Mouse (Mus musculus) heart, postnatal 0 days (tissue): ENCODE measurements around the gene Fermt1.

Experiments
- CTCF ChIP-seq: IDR thresholded peaks from 2 replicates; pipeline ENCODE4 v1.5.1; 2016; ENCODE audit warnings: antibody characterized with exemption, control low read depth, low read depth
- EP300 ChIP-seq: IDR thresholded peaks from 2 replicates; pipeline ENCODE4 v1.6.1; 2016; ENCODE audit warnings: antibody characterized with exemption, low read depth

DNA sequence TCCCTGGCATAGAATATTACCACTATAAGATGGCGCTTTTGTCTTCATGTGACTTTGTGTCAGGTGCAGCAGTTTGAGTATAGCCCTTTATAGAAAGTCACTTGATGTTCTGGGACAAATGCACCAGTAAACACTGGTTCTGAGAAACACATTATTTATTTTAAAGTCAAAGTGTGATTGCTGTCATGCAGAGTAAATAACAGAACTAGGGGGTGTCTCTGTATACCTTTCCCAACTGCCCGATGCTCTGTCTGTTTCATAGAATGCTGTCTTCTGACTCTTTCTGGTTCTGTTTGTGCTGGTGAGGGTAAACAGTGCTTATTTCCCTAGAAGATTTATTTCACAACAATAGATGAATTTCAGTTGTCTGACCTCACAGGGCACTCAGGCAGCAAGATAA is 82.4 kb downstream of the Fermt1 start:
- TF ChIP-seq CTCF: no peak
- no peak for TF ChIP-seq EP300
